Mouse (Mus musculus) olfactory bulb, adult 2 months (tissue): ENCODE results near the gene Dlk1. TPM values are rescaled to one million over a fixed set of nuclear protein-coding genes. Genes with fewer than 3 reads are reported as not detected.
"Not testable (repeated sequence)": the region's sequence is repeated elsewhere in the genome, so short reads cannot be mapped to it uniquely, and the experiment has no call there.

Source experiments
- H3K27ac ChIP-seq: fragments of 200-500 bp; 2 replicates; pipeline ENCODE4 v1.5.1; 2012; ENCODE audit warnings: low read depth, low read length; ENCODE audit not compliant: insufficient read depth
- H3K4me1 ChIP-seq: fragments of 200-500 bp; 2 replicates; pipeline ENCODE4 v1.6.1; 2012; ENCODE audit warnings: low read length; ENCODE audit not compliant: control insufficient read depth, insufficient read depth
- H3K4me3 ChIP-seq: fragments of 200-500 bp; 2 replicates; pipeline ENCODE4 v1.5.1; 2012; ENCODE audit warnings: mild to moderate bottlenecking, low read depth, low read length, moderate library complexity; ENCODE audit not compliant: insufficient read depth
- CTCF ChIP-seq: fragments of 200-500 bp; IDR thresholded peaks from 2 replicates; pipeline ENCODE4 v1.5.1; 2012; ENCODE audit warnings: low read depth, mild to moderate bottlenecking, low read length, moderate library complexity; ENCODE audit not compliant: insufficient read depth
- POLR2A ChIP-seq: fragments of 200-500 bp; IDR thresholded peaks from 2 replicates; pipeline ENCODE4 v1.6.1; 2012; ENCODE audit warnings: mild to moderate bottlenecking, low read depth, low read length, moderate library complexity; ENCODE audit not compliant: insufficient read depth
- WGBS: fragments of 180-500 bp; shearing (Covaris S2); methylation state at CpG from one replicate; pipeline ENCODE4 v1.1.7; 2018; 5-methylcytosine and 5-hydroxymethylcytosine counted together
- polyA plus RNA-seq: library from polyadenylated mRNA; stranded (reverse); fragments of >200 nt; gene quantifications from 2 replicates; pipeline ENCODE4 v1.2.4, GENCODE M21; 2012; ENCODE audit warnings: low replicate concordance; ENCODE audit not compliant: missing spikeins, insufficient read depth, insufficient read length

Gene Dlk1
- polyA plus RNA-seq, 1 experiment: not detected

DNA sequence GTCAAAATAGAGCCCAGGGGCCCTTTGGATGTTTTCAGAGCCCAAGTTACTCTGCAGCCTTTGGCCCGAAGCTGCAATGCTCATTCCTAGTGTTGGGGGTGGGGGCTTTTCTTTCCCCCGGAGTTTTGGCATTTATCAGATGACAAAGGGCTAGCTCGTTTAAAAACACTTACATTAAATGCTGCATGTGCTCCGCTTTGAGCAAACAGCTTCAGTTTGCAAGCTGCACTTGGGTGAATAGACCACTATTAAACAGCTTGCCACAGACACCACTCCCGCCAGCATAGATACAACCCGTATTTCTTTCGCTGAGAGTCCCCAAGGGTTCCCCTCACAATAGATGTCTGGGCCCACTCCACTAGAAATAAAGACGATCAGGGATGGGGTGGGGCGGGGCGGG lies 6.3 kb downstream of the Dlk1 start:
- no peak overlapping the region for H3K27ac ChIP-seq
- 25% methylated on average over 10 of the region's 10 CpGs for WGBS
- no peak for TF ChIP-seq CTCF
- TF ChIP-seq POLR2A: no peak
- H3K4me1 ChIP-seq: peaks cover 6% of the 10 kb centered on the region; the same call in 1 of the 2 replicates
- H3K4me3 ChIP-seq: no peak overlapping the region

DNA sequence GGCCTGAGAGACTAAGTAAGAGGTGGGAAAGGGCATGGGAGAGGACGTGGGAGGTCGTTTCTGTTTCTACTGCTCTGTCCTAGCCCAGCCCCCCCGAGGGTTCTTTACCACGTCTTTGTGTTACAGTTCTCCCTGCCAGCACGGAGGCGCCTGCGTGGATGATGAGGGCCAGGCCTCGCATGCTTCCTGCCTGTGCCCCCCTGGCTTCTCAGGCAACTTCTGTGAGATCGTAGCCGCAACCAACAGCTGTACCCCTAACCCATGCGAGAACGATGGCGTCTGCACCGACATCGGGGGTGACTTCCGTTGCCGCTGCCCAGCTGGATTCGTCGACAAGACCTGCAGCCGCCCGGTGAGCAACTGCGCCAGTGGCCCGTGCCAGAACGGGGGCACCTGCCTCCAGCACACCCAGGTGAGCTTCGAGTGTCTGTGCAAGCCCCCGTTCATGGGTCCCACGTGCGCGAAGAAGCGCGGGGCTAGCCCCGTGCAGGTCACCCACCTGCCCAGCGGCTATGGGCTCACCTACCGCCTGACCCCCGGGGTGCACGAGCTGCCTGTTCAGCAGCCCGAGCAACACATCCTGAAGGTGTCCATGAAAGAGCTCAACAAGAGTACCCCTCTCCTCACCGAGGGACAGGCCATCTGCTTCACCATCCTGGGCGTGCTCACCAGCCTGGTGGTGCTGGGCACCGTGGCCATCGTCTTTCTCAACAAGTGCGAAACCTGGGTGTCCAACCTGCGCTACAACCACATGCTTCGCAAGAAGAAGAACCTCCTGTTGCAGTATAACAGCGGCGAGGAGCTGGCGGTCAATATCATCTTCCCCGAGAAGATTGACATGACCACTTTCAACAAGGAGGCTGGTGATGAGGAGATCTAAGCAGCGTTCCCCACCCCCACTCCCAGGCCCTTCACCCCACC lies 7.1 kb downstream of the Dlk1 start:
- Histone ChIP-seq H3K27ac (no peak overlapping the region), H3K4me3 (peak overlapping the region; percentile 7; the same call in 1 of the 2 replicates), H3K4me1 (peaks cover 6% of the 10 kb centered on the region; the same call in 1 of the 2 replicates)
- 43% methylated on average over 49 of the region's 49 CpGs for WGBS
- TF ChIP-seq CTCF (no peak), POLR2A (no peak)

- peaks cover 6% of the 10 kb centered on the region; the same call in 1 of the 2 replicates for H3K4me1 ChIP-seq
- TF ChIP-seq POLR2A (no peak), CTCF (no peak)
- no peak overlapping the region for H3K27ac ChIP-seq
- H3K4me3 ChIP-seq: no peak overlapping the region
- 79% methylated on average over 10 of the region's 10 CpGs for WGBS
Measured at GRCm38 (mm10) chr12:109462594-109462993, 10.0 kb downstream of the Dlk1 start.

DNA sequence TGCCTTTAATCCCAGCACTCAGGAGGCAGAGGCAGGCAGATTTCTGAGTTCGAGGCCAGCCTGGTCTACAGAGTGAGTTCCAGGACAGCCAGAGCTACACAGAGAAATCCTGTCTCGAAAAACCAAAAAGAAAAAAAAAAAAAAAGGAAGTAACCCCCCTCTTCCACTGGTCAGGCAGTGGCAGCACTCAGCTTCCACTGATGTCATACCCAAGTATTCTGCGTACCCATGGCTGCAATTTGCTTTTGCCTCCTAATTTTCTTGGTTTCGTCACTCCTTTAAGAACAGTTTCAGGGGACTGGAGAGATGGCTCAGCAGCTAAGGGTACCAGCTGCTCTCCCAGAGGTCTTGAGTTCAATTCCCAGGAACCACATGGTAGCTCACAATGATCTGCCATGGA lies 14.8 kb downstream of the Dlk1 start:
- H3K4me1 ChIP-seq, H3K27ac ChIP-seq, H3K4me3 ChIP-seq: not testable (repeated sequence)
- 87% methylated on average over 4 of the region's 4 CpGs for whole genome bisulfite sequencing

GRCm38 (mm10) chr12:109469793-109470192 lies 17.2 kb downstream of the Dlk1 start:
- Histone ChIP-seq H3K4me1 (no peaks in the 10 kb centered on the region), H3K27ac (no peak overlapping the region), H3K4me3 (no peak overlapping the region)
- 92% methylated on average over 8 of the region's 8 CpGs for WGBS
- TF ChIP-seq CTCF (no peak), POLR2A (no peak)

DNA sequence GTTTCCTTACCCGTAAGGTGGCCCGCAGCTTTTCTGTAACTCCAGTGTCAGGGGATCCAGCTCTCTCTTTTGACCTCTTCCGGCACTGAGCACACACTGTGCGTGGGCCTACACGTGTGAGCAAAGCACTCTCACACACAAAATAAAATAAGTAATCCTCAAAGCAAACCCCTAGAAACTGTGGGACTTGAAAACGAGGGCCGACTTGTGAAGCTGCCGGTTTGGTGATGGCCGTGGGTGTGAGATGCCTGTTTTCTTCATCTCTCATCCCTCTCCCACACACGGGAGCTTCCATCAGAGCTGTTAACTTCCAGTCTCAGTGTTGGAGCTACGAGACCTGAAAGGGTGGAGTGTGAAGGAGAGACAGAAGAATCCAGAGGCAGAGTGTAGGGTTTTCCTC lies 20.0 kb downstream of the Dlk1 start:
- no peak overlapping the region for H3K27ac ChIP-seq
- no peak overlapping the region for H3K4me3 ChIP-seq
- TF ChIP-seq POLR2A (no peak), CTCF (no peak)
- WGBS: 84% methylated on average over 11 of the region's 11 CpGs
- H3K4me1 ChIP-seq: no peaks in the 10 kb centered on the region

- Histone ChIP-seq H3K27ac (no peak overlapping the region), H3K4me3 (no peak overlapping the region), H3K4me1 (no peaks in the 10 kb centered on the region)
- WGBS: 33% methylated on average over 6 of the region's 6 CpGs
- TF ChIP-seq POLR2A: no peak
- no peak for TF ChIP-seq CTCF
Measured at GRCm38 (mm10) chr12:109473575-109473976, 21.0 kb downstream of the Dlk1 start.

GRCm38 (mm10) chr12:109474187-109474606 lies 21.6 kb downstream of the Dlk1 start:
- 81% methylated on average over 9 of the region's 9 CpGs for WGBS
- no peak overlapping the region for H3K4me3 ChIP-seq
- H3K4me1 ChIP-seq: no peaks in the 10 kb centered on the region
- TF ChIP-seq POLR2A (no peak), CTCF (no peak)
- no peak overlapping the region for H3K27ac ChIP-seq

DNA sequence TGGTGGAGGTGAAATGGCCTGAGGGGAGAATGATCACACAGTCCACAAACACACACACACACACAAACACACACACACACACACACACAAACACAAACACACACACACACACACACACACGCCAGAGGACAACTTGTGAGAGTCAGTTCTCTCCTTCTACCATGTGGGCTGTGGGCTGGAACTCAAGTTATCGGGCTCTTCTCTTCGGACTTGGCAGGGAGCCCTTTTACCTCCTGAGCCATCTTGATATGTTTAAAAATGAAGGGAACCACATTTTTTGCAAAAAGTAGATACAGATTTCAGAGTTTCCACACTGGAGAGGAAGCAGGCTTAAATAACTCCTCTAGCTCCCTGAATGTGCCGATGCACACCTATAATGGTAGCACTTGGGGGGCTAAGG lies 22.9 kb downstream of the Dlk1 start:
- Histone ChIP-seq H3K4me1 (no peaks in the 10 kb centered on the region), H3K27ac (no peak overlapping the region), H3K4me3 (no peak overlapping the region)
- TF ChIP-seq POLR2A (no peak), CTCF (no peak)
- WGBS: 93% methylated on average over 4 of the region's 4 CpGs

- not testable (repeated sequence) for H3K4me3 ChIP-seq, H3K4me1 ChIP-seq, H3K27ac ChIP-seq
- 71% methylated on average over 1 of the region's 1 CpGs for WGBS
Measured at GRCm38 (mm10) chr12:109486525-109486924, 33.9 kb downstream of the Dlk1 start.
